Comparison of ENCODE assay signal across 8 mouse cellular contexts in the genomic region with DNA sequence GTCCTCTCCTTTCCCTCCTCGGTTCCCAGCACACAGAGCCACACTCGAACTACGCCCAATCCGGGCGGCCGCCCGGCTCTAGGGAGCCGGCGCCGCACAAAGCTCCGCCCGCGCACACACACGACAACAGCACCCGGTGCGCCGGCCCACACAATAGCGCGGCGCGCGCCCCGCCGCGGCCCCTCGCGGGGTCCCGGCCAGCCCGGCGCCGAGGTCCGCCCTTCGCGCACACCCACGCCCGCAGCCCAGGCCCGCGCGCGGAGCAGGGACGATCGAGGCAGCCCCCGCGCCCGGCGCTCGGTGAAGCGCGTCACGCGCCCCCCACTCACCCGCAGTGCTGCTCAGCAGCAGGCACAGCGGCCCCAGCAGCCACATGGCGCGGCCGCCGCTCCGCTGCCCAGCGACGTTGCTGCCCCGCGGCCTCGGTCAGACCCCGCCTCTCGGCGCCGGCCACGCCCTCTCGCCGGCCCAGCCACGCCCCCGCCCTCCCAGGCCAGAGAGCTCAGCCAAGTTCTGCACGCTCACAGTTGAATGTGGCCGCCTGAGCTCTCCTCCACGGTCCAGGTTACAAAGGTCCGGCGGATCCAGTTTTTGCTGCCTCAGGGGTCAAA. TPM values are rescaled to one million over a fixed set of nuclear protein-coding genes. Genes with fewer than 3 reads are reported as not detected.
DNase-seq lines count a peak whose midpoint lies in the region; ATAC-seq and TF ChIP-seq lines count a peak whose summit lies in the region.

A gene (minus strand): TSS at position 435 of the 611 bp plus-strand sequence.

- DNase-seq in CD4-positive helper T cell, adult 2 months (ENCODE audit: low read depth, low spot score): peak; percentile 66
- DNase-seq in kidney, postnatal 10 days: peak; percentile 97
- peak; percentile 96 for DNase-seq in liver, embryonic 11.5 days (ENCODE audit: low spot score)
- DNase-seq in spleen, postnatal 4 days (ENCODE audit: low spot score in 2 of 2): peak; percentile 85 to 93

- peak; percentile 94 for TF ChIP-seq POLR2A in myocyte (IDR thresholded peaks at IDR 0.05; ENCODE audit: insufficient read length, low read depth)

- no peaks in the 10 kb centered on the region for H3K36me3 ChIP-seq in heart, embryonic 13.5 days
- H3K36me3 ChIP-seq in liver, embryonic 11.5 days (ENCODE audit: control insufficient read depth, insufficient read depth, low read length): no peaks in the 10 kb centered on the region
- peaks cover 3% of the 10 kb centered on the region for H3K36me3 ChIP-seq in myocyte (ENCODE audit: control insufficient read depth, insufficient read depth)

- peak within 1 kb of the TSS; percentile 79 for H3K4me2 ChIP-seq in heart, embryonic 13.5 days
- H3K4me2 ChIP-seq in liver, embryonic 11.5 days: peak within 1 kb of the TSS; percentile 92
- H3K4me2 ChIP-seq in myocyte (ENCODE audit: low read depth): peak within 1 kb of the TSS; percentile 91

- no peaks in the 10 kb centered on the region for H3K27me3 ChIP-seq in heart, embryonic 13.5 days (replicated peaks)
- H3K27me3 ChIP-seq in liver, embryonic 11.5 days (replicated peaks; ENCODE audit: control insufficient read depth, insufficient read depth, low read length): no peaks in the 10 kb centered on the region
- no peaks in the 10 kb centered on the region for H3K27me3 ChIP-seq in myocyte (ENCODE audit: control insufficient read depth, insufficient read depth, insufficient read length)

- H3K9ac ChIP-seq in heart, embryonic 13.5 days: peak within 1 kb of the TSS; percentile 86
- peak within 1 kb of the TSS; percentile 77 for H3K9ac ChIP-seq in liver, embryonic 11.5 days (ENCODE audit: low read depth, low read length)

- peak within 1 kb of the TSS; percentile 59 for H3ac ChIP-seq in myocyte (ENCODE audit: control insufficient read depth, insufficient read length)

- peaks cover 48% of the 10 kb centered on the region for H3K79me2 ChIP-seq in myocyte (ENCODE audit: control insufficient read depth, insufficient read depth)

- under 1% methylated on average over 75 of the region's 77 CpGs for WGBS in heart, embryonic 13.5 days
- WGBS in liver, embryonic 11.5 days: 1% methylated on average over 75 of the region's 77 CpGs

- peak within 1 kb of the TSS; percentile 73 for H3K4me3 ChIP-seq in brown adipose tissue, adult 24 weeks (ENCODE audit: insufficient read depth, low read depth, low read length)
- H3K4me3 ChIP-seq in heart, embryonic 13.5 days: peak within 1 kb of the TSS; percentile 78
- H3K4me3 ChIP-seq in liver, embryonic 11.5 days (ENCODE audit: low read depth, low read length): peak within 1 kb of the TSS; percentile 77
- peak within 1 kb of the TSS; percentile 68 for H3K4me3 ChIP-seq in myocyte

- peaks cover 15% of the 10 kb centered on the region; the same call in 1 of the 2 replicates for H3K4me1 ChIP-seq in brown adipose tissue, adult 24 weeks (ENCODE audit: control insufficient read depth, insufficient read depth, insufficient read length, low read length)
- peaks cover 24% of the 10 kb centered on the region for H3K4me1 ChIP-seq in heart, embryonic 13.5 days
- H3K4me1 ChIP-seq in liver, embryonic 11.5 days (replicated peaks; ENCODE audit: control insufficient read depth, insufficient read depth, low read length): 0 out of 2 replicates have a peak, but pooled peaks cover 2% of the 10 kb centered on the region

- H3K9me3 ChIP-seq in heart, embryonic 13.5 days: no peaks in the 10 kb centered on the region
- H3K9me3 ChIP-seq in liver, embryonic 11.5 days (ENCODE audit: control insufficient read depth, low read length): no peaks in the 10 kb centered on the region

- peak within 1 kb of the TSS; percentile 47; the same call in 1 of the 2 replicates for H3K27ac ChIP-seq in brown adipose tissue, adult 24 weeks (replicated peaks; ENCODE audit: low read depth, low read length)
- H3K27ac ChIP-seq in heart, embryonic 13.5 days (replicated peaks): peak within 1 kb of the TSS; percentile 80
- peak within 1 kb of the TSS; percentile 56; the same call in 1 of the 2 replicates for H3K27ac ChIP-seq in liver, embryonic 11.5 days (ENCODE audit: low read depth, low read length)

- ATAC-seq in erythroid progenitor cell, adult 5-6 weeks (replicated peaks; ENCODE audit: low FRiP score, poor library complexity, severe bottlenecking): peak; percentile 91
- ATAC-seq in heart, embryonic 13.5 days (ENCODE audit: extremely low read depth, insufficient number of reproducible peaks, low FRiP score, low TSS enrichment): peak; percentile 86
- peak; percentile 97 for ATAC-seq in liver, embryonic 11.5 days (replicated peaks; ENCODE audit: low FRiP score)

TF ChIP-seq in myocyte, 11 proteins besides CTCF, POLR2A, EP300 and RAD21:
- TF ChIP-seq TCF3 (IDR thresholded peaks at IDR 0.05; ENCODE audit: insufficient read length, low read depth) (peak; percentile 1), CEBPB (IDR thresholded peaks at IDR 0.05; ENCODE audit: insufficient read depth, poor library complexity, severe bottlenecking) (no peak), E2F4 (IDR thresholded peaks at IDR 0.05; ENCODE audit: insufficient read depth) (no peak), MYOD1 (IDR thresholded peaks at IDR 0.05; ENCODE audit: control insufficient read depth in 1 of 3, insufficient read length in 2 of 3, low read depth in 2 of 3) (peak in 1 of 3 experiments; percentile 61), MYOG (IDR thresholded peaks at IDR 0.05; ENCODE audit: control insufficient read depth in 1 of 3, insufficient read depth in 1 of 3, insufficient read length in 2 of 3, low read depth in 2 of 3) (peak in 2 of 3 experiments; percentile 15 to 42), POLR2AphosphoS2 (IDR thresholded peaks at IDR 0.05; ENCODE audit: insufficient read length, low read depth) (peak; percentile 98)

RNA-seq across cellular contexts. Expression of the gene that starts here (rescaled TPM):
- polyA plus RNA-seq in brown adipose tissue, adult 24 weeks (2012; ENCODE audit: insufficient read depth, insufficient read length, missing spikeins): 7.8 and 8.8 TPM in 2 replicates
- 2.9 and 8.8 TPM in 2 replicates for total RNA-seq in erythroid progenitor cell, adult 5-6 weeks (2015; ENCODE audit: low replicate concordance)
- total RNA-seq in erythroid progenitor cell, adult 5-6 weeks (2017; ENCODE audit: low replicate concordance): 0.39 and 2.2 TPM in 2 replicates
- 16.3 and 16.8 TPM in 2 replicates for polyA plus RNA-seq in heart, embryonic 13.5 days (2015; fragmentation: Nextera tagmentation; extraction: Ambion mirVana)
- 17.9 TPM in 2 replicates for polyA plus RNA-seq in liver, embryonic 11.5 days (2014; fragmentation: Nextera tagmentation; extraction: Ambion mirVana)
- 32.1 TPM for polyA plus RNA-seq in myocyte (2012; fragmentation: generic; extraction: Trizol)

Comparison
In these comparisons a context has a peak if more than half of its experiments do, and no peak if none do; other contexts are left out.
1. Peak in every context shown above with its lines: DNase-seq, ATAC-seq, H3K4me3 ChIP-seq and H3K27ac ChIP-seq.